Mouse (Mus musculus): Measurements from ENCODE around the gene Dpagt1. TPM values are rescaled to one million over a fixed set of nuclear protein-coding genes. Genes with fewer than 3 reads are reported as not detected.

Gene Dpagt1
- polyA plus RNA-seq (2012; rRNA removed) = 38.7 and 39.4 TPM in 2 replicates

GRCm38 (mm10) chr9:44325768-44326370, at the start of gene Dpagt1:
Gene Dpagt1 (plus strand): TSS chr9:44326019.

GRCm38 (mm10) chr9:44288076-44288958, 37.5 kb upstream of the Dpagt1 start, which contains the start of gene Abcg4:
Gene Abcg4 (minus strand): TSS chr9:44288615.

GRCm38 (mm10) chr9:44305466-44306079, 20.2 kb upstream of the Dpagt1 start, which contains the start of gene Hinfp:
Gene Hinfp (minus strand): TSS chr9:44305671.

GRCm38 (mm10) chr9:44319887-44320798, 5.7 kb upstream of the Dpagt1 start, which contains the start of gene C2cd2l:
Gene C2cd2l (minus strand): TSS chr9:44320285.

DNA sequence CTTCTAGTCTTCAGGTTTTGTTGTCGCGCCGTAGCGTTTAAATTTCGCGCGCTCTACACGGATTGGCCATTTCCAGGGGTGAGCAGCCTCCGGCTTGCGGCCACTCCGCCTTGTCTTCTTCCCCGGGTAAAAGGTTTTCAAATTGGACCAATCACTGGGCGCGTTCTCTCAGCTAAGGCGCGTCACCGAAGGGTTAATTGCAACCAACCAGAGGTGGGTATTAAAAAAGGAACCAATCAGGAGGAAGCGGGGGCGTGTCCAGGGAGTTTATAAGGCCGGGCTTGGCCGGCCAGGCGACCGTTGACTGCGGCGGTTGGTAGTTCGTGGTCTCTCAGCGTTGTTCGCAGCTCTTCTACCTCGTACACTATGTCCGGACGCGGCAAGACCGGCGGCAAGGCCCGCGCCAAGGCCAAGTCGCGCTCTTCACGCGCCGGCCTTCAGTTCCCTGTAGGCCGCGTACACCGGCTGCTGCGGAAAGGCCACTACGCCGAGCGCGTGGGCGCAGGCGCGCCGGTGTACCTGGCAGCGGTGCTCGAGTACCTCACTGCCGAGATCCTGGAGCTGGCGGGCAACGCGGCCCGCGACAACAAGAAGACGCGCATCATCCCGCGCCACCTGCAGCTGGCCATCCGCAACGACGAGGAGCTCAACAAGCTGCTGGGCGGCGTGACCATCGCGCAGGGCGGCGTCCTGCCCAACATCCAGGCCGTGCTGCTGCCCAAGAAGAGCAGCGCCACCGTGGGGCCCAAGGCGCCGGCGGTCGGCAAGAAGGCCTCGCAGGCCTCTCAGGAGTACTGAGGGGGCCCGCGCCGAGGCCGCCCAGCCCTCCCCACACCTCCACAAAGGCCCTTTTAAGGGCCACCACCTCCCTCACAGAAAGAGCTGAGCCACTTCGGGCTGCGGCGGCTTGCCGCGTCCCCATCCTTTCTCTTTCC, 8.8 kb downstream of the Dpagt1 start, which contains the start of gene H2afx:
Gene H2afx (plus strand): TSS at position 299 of the 935 bp plus-strand sequence.

GRCm38 (mm10) chr9:44343781-44344421, 18.1 kb downstream of the Dpagt1 start, which contains the start of gene Hmbs:
Gene Hmbs (minus strand): TSS chr9:44344228.

DNA sequence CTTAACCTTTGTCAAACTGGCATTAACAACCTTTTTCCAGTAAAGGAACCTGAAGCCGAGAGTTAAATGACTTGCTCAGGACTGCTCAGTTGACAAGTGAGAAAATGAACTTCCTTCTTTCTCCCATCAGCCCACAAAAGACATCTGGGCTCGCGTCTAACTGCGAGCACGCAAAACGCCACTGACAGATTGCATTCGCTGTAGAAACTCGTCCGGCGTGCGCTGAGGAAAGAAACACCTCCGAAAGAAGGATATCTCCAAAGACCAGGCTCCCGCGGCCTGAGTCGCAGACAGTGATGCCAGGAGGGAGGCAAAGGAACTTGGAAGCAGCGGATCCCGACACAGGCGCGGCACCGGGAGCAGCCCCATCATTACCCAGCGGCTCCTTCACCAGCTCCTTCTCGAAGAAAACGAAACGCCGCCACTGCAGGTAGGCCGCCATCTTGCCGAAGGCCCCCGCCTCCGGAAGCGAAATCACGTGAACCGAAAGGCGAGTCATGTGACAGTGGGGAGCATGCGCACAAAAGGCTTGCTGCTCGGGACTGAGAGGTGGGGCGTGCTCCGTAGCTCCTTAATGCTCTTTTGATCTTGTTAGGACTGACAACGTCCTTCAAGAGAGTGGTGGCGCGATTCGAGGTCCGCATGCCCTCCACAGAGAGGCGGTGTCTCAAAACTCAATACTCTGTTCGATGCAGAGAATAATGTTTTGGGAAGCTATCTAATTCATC, 35.5 kb downstream of the Dpagt1 start, which contains the start of gene Vps11:
Gene Vps11 (minus strand): TSS at position 481 of the 728 bp plus-strand sequence.

GRCm38 (mm10) chr9:44379054-44379834, 53.4 kb downstream of the Dpagt1 start, which contains the start of gene Hyou1:
Gene Hyou1 (plus strand): TSS chr9:44379490.

Other genes with a start within 250 kb of the Dpagt1 start
- gene Mfrp, start 224.3 kb upstream of the Dpagt1 start, polyA plus RNA-seq (2012; rRNA removed) = 1.3 and 1.9 TPM in 2 replicates
- gene C1qtnf5, start 218.8 kb upstream of the Dpagt1 start, polyA plus RNA-seq (2012; rRNA removed) = 4.3 and 5.5 TPM in 2 replicates
- 0.16 and 0.32 TPM in 2 replicates for gene Gm49380, start 212.5 kb upstream of the Dpagt1 start, polyA plus RNA-seq (2012; rRNA removed)
- gene Rnf26, start 212.5 kb upstream of the Dpagt1 start, polyA plus RNA-seq (2012; rRNA removed) = 30.0 and 33.0 TPM in 2 replicates
- gene Mcam, start 191.6 kb upstream of the Dpagt1 start, polyA plus RNA-seq (2012; rRNA removed) = 29.7 and 40.4 TPM in 2 replicates
- gene Cbl, start 92.0 kb upstream of the Dpagt1 start, polyA plus RNA-seq (2012; rRNA removed) = 22.4 and 23.4 TPM in 2 replicates
- gene Ccdc153, start 85.3 kb upstream of the Dpagt1 start, polyA plus RNA-seq (2012; rRNA removed) = 0.07 and 0.13 TPM in 2 replicates
- gene Pdzd3, start 74.5 kb upstream of the Dpagt1 start, polyA plus RNA-seq (2012; rRNA removed) = 0.74 and 0.75 TPM in 2 replicates
- gene Nlrx1, start 57.4 kb upstream of the Dpagt1 start, polyA plus RNA-seq (2012; rRNA removed) = 4.3 and 4.6 TPM in 2 replicates
- 52.4 and 58.7 TPM in 2 replicates for gene Abcg4, start 37.4 kb upstream of the Dpagt1 start, polyA plus RNA-seq (2012; rRNA removed)
- gene Hinfp, start 20.3 kb upstream of the Dpagt1 start, polyA plus RNA-seq (2012; rRNA removed) = 43.3 and 49.9 TPM in 2 replicates
- 47.2 and 53.2 TPM in 2 replicates for gene C2cd2l, start 5.7 kb upstream of the Dpagt1 start, polyA plus RNA-seq (2012; rRNA removed)
- 197 and 236 TPM in 2 replicates for gene H2afx, start 8.7 kb downstream of the Dpagt1 start, polyA plus RNA-seq (2012; rRNA removed)
- gene Hmbs, start 18.2 kb downstream of the Dpagt1 start, polyA plus RNA-seq (2012; rRNA removed) = 50.4 and 50.6 TPM in 2 replicates
- 36.0 and 37.5 TPM in 2 replicates for gene Vps11, start 35.7 kb downstream of the Dpagt1 start, polyA plus RNA-seq (2012; rRNA removed)
- 47.0 and 53.6 TPM in 2 replicates for gene Hyou1, start 53.5 kb downstream of the Dpagt1 start, polyA plus RNA-seq (2012; rRNA removed)
- 48.9 and 50.0 TPM in 2 replicates for gene Slc37a4, start 70.8 kb downstream of the Dpagt1 start, polyA plus RNA-seq (2012; rRNA removed)
- 705 and 780 TPM in 2 replicates for gene Rps25, start 81.1 kb downstream of the Dpagt1 start, polyA plus RNA-seq (2012; rRNA removed)
- 169 and 183 TPM in 2 replicates for gene Trappc4, start 81.6 kb downstream of the Dpagt1 start, polyA plus RNA-seq (2012; rRNA removed)
- gene Ccdc84, start 92.5 kb downstream of the Dpagt1 start, polyA plus RNA-seq (2012; rRNA removed) = 57.4 and 62.5 TPM in 2 replicates
- not detected in 2 replicates for gene Foxr1, start 115.1 kb downstream of the Dpagt1 start, polyA plus RNA-seq (2012; rRNA removed)
- 0.43 TPM in 1 of 2 replicates, not detected in the other for gene Upk2, start 129.0 kb downstream of the Dpagt1 start, polyA plus RNA-seq (2012; rRNA removed)
- gene Bcl9l, start 156.8 kb downstream of the Dpagt1 start, polyA plus RNA-seq (2012; rRNA removed) = 18.8 and 23.9 TPM in 2 replicates
- 0.04 TPM in 2 replicates for gene Cxcr5, start 235.9 kb downstream of the Dpagt1 start, polyA plus RNA-seq (2012; rRNA removed)